ENCODE assay signal across 25 mouse cellular contexts in genomic region chr11:9994601-9995166, GRCm38 (mm10).
DNase-seq lines count a peak whose midpoint lies in the region; ATAC-seq lines count a peak whose summit lies in the region.
"Had no signal": no experiment of that assay in that cellular context is flagged by ENCODE, and none has a peak within 500 bp of the region (broad histone marks: within the 10 kb centered on the region; RNA-seq: fewer than 3 reads in every experiment).

No protein-coding gene starts in this region.

- H3K36me3 ChIP-seq in forebrain, embryonic 14.5 days (ENCODE audit: control insufficient read depth, insufficient read depth, low read length) = no peaks in the 10 kb centered on the region
- no peaks in the 10 kb centered on the region for H3K36me3 ChIP-seq in forebrain, embryonic 12.5 days (replicated peaks)
- H3K36me3 ChIP-seq in hindbrain, embryonic 12.5 days = no peaks in the 10 kb centered on the region
- H3K36me3 ChIP-seq in hindbrain, embryonic 10.5 days = no peaks in the 10 kb centered on the region
- H3K36me3 ChIP-seq: embryonic facial prominence, embryonic 15.5 days; heart, embryonic 15.5 days; limb, embryonic 13.5 days; liver, embryonic 13.5 days; midbrain, embryonic 13.5 days; stomach, embryonic 15.5 days had no signal

- H3K4me2 ChIP-seq in forebrain, embryonic 14.5 days (ENCODE audit: low read length) = no peak overlapping the region
- H3K4me2 ChIP-seq in forebrain, embryonic 12.5 days = no peak overlapping the region
- H3K4me2 ChIP-seq in hindbrain, embryonic 12.5 days (replicated peaks) = no peak overlapping the region
- H3K4me2 ChIP-seq: embryonic facial prominence, embryonic 15.5 days; heart, embryonic 15.5 days; limb, embryonic 13.5 days; liver, embryonic 13.5 days; midbrain, embryonic 13.5 days; stomach, embryonic 15.5 days had no signal

- H3K4me1 ChIP-seq in forebrain, embryonic 14.5 days (ENCODE audit: control insufficient read depth, insufficient read depth, low read length) = no peaks in the 10 kb centered on the region
- no peaks in the 10 kb centered on the region; the same call in 1 of the 2 replicates for H3K4me1 ChIP-seq in forebrain, embryonic 12.5 days
- peaks cover 7% of the 10 kb centered on the region for H3K4me1 ChIP-seq in hindbrain, embryonic 12.5 days
- no peaks in the 10 kb centered on the region for H3K4me1 ChIP-seq in hindbrain, embryonic 10.5 days (replicated peaks)
- H3K4me1 ChIP-seq: embryonic facial prominence, embryonic 15.5 days; limb, embryonic 13.5 days; liver, embryonic 13.5 days; stomach, embryonic 15.5 days had no signal

- H3K27me3 ChIP-seq in forebrain, embryonic 14.5 days (replicated peaks; ENCODE audit: control insufficient read depth, insufficient read depth, low read length) = no peaks in the 10 kb centered on the region
- no peaks in the 10 kb centered on the region for H3K27me3 ChIP-seq in forebrain, embryonic 12.5 days
- H3K27me3 ChIP-seq in hindbrain, embryonic 12.5 days = no peaks in the 10 kb centered on the region
- H3K27me3 ChIP-seq in hindbrain, embryonic 10.5 days (ENCODE audit: insufficient read depth, poor library complexity, severe bottlenecking) = no peaks in the 10 kb centered on the region
- H3K27me3 ChIP-seq: embryonic facial prominence, embryonic 15.5 days; heart, embryonic 15.5 days; limb, embryonic 13.5 days; liver, embryonic 13.5 days; midbrain, embryonic 13.5 days; Patski; stomach, embryonic 15.5 days had no signal

- H3K27ac ChIP-seq in forebrain, embryonic 14.5 days (ENCODE audit: low read depth, low read length) = no peak overlapping the region
- H3K27ac ChIP-seq in forebrain, embryonic 12.5 days = no peak overlapping the region
- no peak overlapping the region for H3K27ac ChIP-seq in hindbrain, embryonic 12.5 days
- H3K27ac ChIP-seq in hindbrain, embryonic 10.5 days = no peak overlapping the region
- H3K27ac ChIP-seq: embryonic facial prominence, embryonic 15.5 days; heart, embryonic 15.5 days; kidney, postnatal 0 days; limb, embryonic 13.5 days; liver, embryonic 13.5 days; midbrain, embryonic 13.5 days; stomach, embryonic 15.5 days had no signal

- no peak overlapping the region for H3K9ac ChIP-seq in forebrain, embryonic 14.5 days (ENCODE audit: low read length)
- H3K9ac ChIP-seq in forebrain, embryonic 12.5 days = no peak overlapping the region
- H3K9ac ChIP-seq in hindbrain, embryonic 12.5 days = no peak overlapping the region
- H3K9ac ChIP-seq: embryonic facial prominence, embryonic 15.5 days; heart, embryonic 15.5 days; limb, embryonic 13.5 days; liver, embryonic 13.5 days; midbrain, embryonic 13.5 days; stomach, embryonic 15.5 days had no signal

- H3K9me3 ChIP-seq in forebrain, embryonic 14.5 days (replicated peaks; ENCODE audit: control insufficient read depth, low read length) = no peaks in the 10 kb centered on the region
- H3K9me3 ChIP-seq in forebrain, embryonic 12.5 days = no peaks in the 10 kb centered on the region
- no peaks in the 10 kb centered on the region for H3K9me3 ChIP-seq in hindbrain, embryonic 12.5 days (replicated peaks)
- H3K9me3 ChIP-seq in hindbrain, embryonic 10.5 days = no peaks in the 10 kb centered on the region
- H3K9me3 ChIP-seq: embryonic facial prominence, embryonic 15.5 days; heart, embryonic 15.5 days; limb, embryonic 13.5 days; liver, embryonic 13.5 days; midbrain, embryonic 13.5 days; stomach, embryonic 15.5 days had no signal

- ATAC-seq in forebrain, embryonic 14.5 days = no peak
- ATAC-seq in forebrain, embryonic 12.5 days (ENCODE audit: low FRiP score) = no peak
- ATAC-seq in hindbrain, embryonic 12.5 days (ENCODE audit: low FRiP score) = peak; percentile 38; the same call in 1 of the 2 replicates
- no peak for ATAC-seq in monocyte, adult 5-6 weeks (replicated peaks; ENCODE audit: insufficient number of reproducible peaks, low FRiP score, low TSS enrichment, poor library complexity, severe bottlenecking)
- ATAC-seq: CD4-positive, CD25-positive, alpha-beta regulatory T cell, adult 4 months; midbrain, embryonic 13.5 days; Patski had no signal

- H3K4me3 ChIP-seq in forebrain, embryonic 14.5 days (ENCODE audit: low read depth, low read length) = no peak overlapping the region
- no peak overlapping the region for H3K4me3 ChIP-seq in forebrain, embryonic 12.5 days (replicated peaks)
- H3K4me3 ChIP-seq in hindbrain, embryonic 12.5 days = no peak overlapping the region
- no peak overlapping the region for H3K4me3 ChIP-seq in hindbrain, embryonic 10.5 days
- H3K4me3 ChIP-seq: embryonic facial prominence, embryonic 15.5 days; heart, embryonic 15.5 days; limb, embryonic 13.5 days; liver, embryonic 13.5 days; midbrain, embryonic 13.5 days; myocyte; stomach, embryonic 15.5 days had no signal

- DNase-seq in forebrain, embryonic 14.5 days (ENCODE audit: low spot score) = peak; percentile 51
- no peak for DNase-seq in hindbrain, embryonic 10.5 days (ENCODE audit: low spot score)
- DNase-seq in lung, postnatal 36 days = peak; percentile 1
- DNase-seq in lung, adult 18-20 months = no peak
- DNase-seq in mesoderm, embryonic 11.5 days (ENCODE audit: low read depth, low spot score) = peak; percentile 3
- DNase-seq: adrenal gland, postnatal 36 days; cerebellum, adult 2 months; cerebellum, postnatal 36 days; kidney, adult 11 months; liver, embryonic 13.5 days; right cerebral cortex, postnatal 14 days; thymus, adult 18-20 months; thymus, postnatal 4 days had no signal

- WGBS in forebrain, embryonic 14.5 days = 40% methylated on average over 5 of the region's 5 CpGs
- 67% methylated on average over 5 of the region's 5 CpGs for WGBS in forebrain, embryonic 12.5 days
- 51% methylated on average over 5 of the region's 5 CpGs for WGBS in hindbrain, embryonic 12.5 days
- 69% methylated on average over 5 of the region's 5 CpGs for WGBS in hindbrain, embryonic 10.5 days

Comparison
In these comparisons a context has a peak if more than half of its experiments do, and no peak if none do; other contexts are left out.
1. DNase-seq: peak in forebrain, embryonic 14.5 days (single experiment), lung, postnatal 36 days (single experiment) and mesoderm, embryonic 11.5 days (single experiment); none in hindbrain, embryonic 10.5 days (single experiment) and lung, adult 18-20 months (0 of 2).